Mouse (Mus musculus) liver, embryonic 14.5 days (tissue): Measurements from ENCODE around the gene Wnt3. TPM values are rescaled to one million over a fixed set of nuclear protein-coding genes. Genes with fewer than 3 reads are reported as not detected.

Source experiments
- ATAC-seq: fragments of 200-750 bp; cut with Nextera tagmentation; 2 replicates; pipeline ENCODE4 v1.8.0; 2017; ENCODE audit warnings: moderate number of reproducible peaks, mild to moderate bottlenecking, moderate library complexity; ENCODE audit not compliant: insufficient read depth
- DNase-seq, 3 experiments: peaks; one replicate each; pipeline ENCODE4 v3.0.0-alpha.2; 2012 to 2013; ENCODE audit warnings: low read depth in 3 of 3, low spot score in 3 of 3
- H3K27ac ChIP-seq: fragments of 300-500 bp; sonication (generic); 2 replicates; pipeline ENCODE4 v1.5.1; 2014; ENCODE audit warnings: moderate library complexity, mild to moderate bottlenecking, control low read depth, inconsistent platforms
- H3K27me3 ChIP-seq: fragments of 300-500 bp; sonication (generic); 2 replicates; pipeline ENCODE4 v1.6.1; 2014; ENCODE audit warnings: mild to moderate bottlenecking, low read length, moderate library complexity; ENCODE audit not compliant: control insufficient read depth, insufficient read depth
- H3K36me3 ChIP-seq: fragments of 300-500 bp; sonication (generic); replicated peaks from 2 replicates; pipeline ENCODE4 v1.6.1; 2014; ENCODE audit warnings: low read depth; ENCODE audit not compliant: control insufficient read depth, insufficient read depth
- H3K4me1 ChIP-seq, 2 experiments: fragments of 200-500 bp in 1 of 2; fragments of 300-500 bp in 1 of 2; sonication (generic) in 1 of 2; replicated peaks; 2 replicates each; pipeline ENCODE4 v1.6.1; 2012 to 2014; ENCODE audit warnings: antibody characterized with exemption in 1 of 2, inconsistent platforms in 1 of 2, low read length in 1 of 2; ENCODE audit not compliant: control insufficient read depth in 2 of 2, insufficient read depth in 2 of 2
- H3K4me2 ChIP-seq: fragments of 300-500 bp; sonication (generic); 2 replicates; pipeline ENCODE4 v1.6.1; 2014; ENCODE audit warnings: low read depth, mild to moderate bottlenecking, control low read depth, moderate library complexity
- H3K4me3 ChIP-seq, 2 experiments: fragments of 200-500 bp in 1 of 2; fragments of 300-500 bp in 1 of 2; sonication (generic) in 1 of 2; 2 replicates each; pipeline ENCODE4 v1.5.1; 2012 to 2014; ENCODE audit warnings: low read depth in 2 of 2, low read length in 2 of 2, mild to moderate bottlenecking in 2 of 2, control low read depth in 1 of 2, inconsistent platforms in 1 of 2, moderate library complexity in 1 of 2; ENCODE audit not compliant: insufficient read depth in 1 of 2
- H3K9ac ChIP-seq: fragments of 300-500 bp; sonication (generic); replicated peaks from 2 replicates; pipeline ENCODE4 v1.6.1; 2014; ENCODE audit warnings: mild to moderate bottlenecking, control low read depth, moderate library complexity
- H3K9me3 ChIP-seq: fragments of 300-500 bp; sonication (generic); 2 replicates; pipeline ENCODE4 v1.6.1; 2016; ENCODE audit warnings: low read length, mixed read lengths; ENCODE audit not compliant: control insufficient read depth
- CTCF ChIP-seq: IDR thresholded peaks from 2 replicates; pipeline ENCODE4 v1.5.1; 2016; ENCODE audit warnings: antibody characterized with exemption, low read depth, control low read depth
- EP300 ChIP-seq: IDR thresholded peaks from 2 replicates; pipeline ENCODE4 v1.6.1; 2016; ENCODE audit warnings: antibody characterized with exemption, low read depth
- WGBS: fragments of 180-500 bp; shearing (Covaris S2); extraction: QIAGEN DNeasy Blood & Tissue Kit; methylation state at CpG from one replicate; pipeline ENCODE4 v1.1.7; 2014; ENCODE audit not compliant: insufficient replicate concordance; 5-methylcytosine and 5-hydroxymethylcytosine counted together
- polyA plus RNA-seq, 2 experiments: library from polyadenylated mRNA; depleted of rRNA in 1 of 2; stranded (reverse) in 1 of 2; unstranded in 1 of 2; fragments of >200 nt; fragmentation: Nextera tagmentation in 1 of 2; extraction: Ambion mirVana in 1 of 2; gene quantifications; 2 replicates each; pipeline versions ENCODE4 v1.2.1 to v1.2.3; 2012 to 2014

Gene Wnt3
- polyA plus RNA-seq, 2 experiments: 0.01 TPM; not detected in 1

GRCm38 (mm10) chr11:103838955-103839354, 65.0 kb downstream of the Wnt3 start:
- H3K27ac ChIP-seq: no peak overlapping the region
- no peak overlapping the region for H3K4me2 ChIP-seq
- no peaks in the 10 kb centered on the region for H3K36me3 ChIP-seq
- no peak overlapping the region for H3K4me3 ChIP-seq
- ATAC-seq (no peak), DNase-seq (no peak)
- 57% methylated on average over 2 of the region's 2 CpGs for WGBS
- H3K9me3 ChIP-seq: no peaks in the 10 kb centered on the region
- no peaks in the 10 kb centered on the region for H3K4me1 ChIP-seq
- TF ChIP-seq CTCF: no peak
- no peak for TF ChIP-seq EP300
- H3K9ac ChIP-seq: no peak overlapping the region
- no peaks in the 10 kb centered on the region for H3K27me3 ChIP-seq

DNA sequence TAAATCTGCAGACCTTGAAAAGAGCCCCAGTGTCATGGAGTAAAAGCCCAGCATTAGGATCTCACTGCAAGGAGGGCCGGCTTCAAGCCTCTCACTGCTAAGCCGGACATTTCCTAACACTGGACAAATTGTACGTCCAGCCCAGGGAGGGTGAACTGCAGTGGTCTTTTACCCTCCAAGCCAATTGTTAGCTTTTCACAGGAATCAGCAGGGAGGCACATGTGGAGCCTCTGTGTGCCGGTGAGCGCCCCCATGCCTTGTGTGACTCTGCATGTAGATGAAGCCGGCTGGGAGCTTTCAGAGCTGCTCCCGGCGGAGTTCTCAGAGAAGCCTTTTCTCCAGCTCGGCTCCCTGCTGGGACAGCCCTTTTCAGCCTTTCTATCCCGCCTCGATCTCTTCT, 66.9 kb downstream of the Wnt3 start:
- 71% methylated on average over 11 of the region's 11 CpGs for WGBS
- no peak overlapping the region for H3K4me2 ChIP-seq
- no peak overlapping the region for H3K27ac ChIP-seq
- H3K4me3 ChIP-seq: no peak overlapping the region
- H3K9me3 ChIP-seq: no peaks in the 10 kb centered on the region
- H3K9ac ChIP-seq: no peak overlapping the region
- no peaks in the 10 kb centered on the region for H3K4me1 ChIP-seq
- H3K27me3 ChIP-seq: no peaks in the 10 kb centered on the region
- DNase-seq (no peak), ATAC-seq (no peak)
- TF ChIP-seq CTCF (no peak), EP300 (no peak)
- no peaks in the 10 kb centered on the region for H3K36me3 ChIP-seq

DNA sequence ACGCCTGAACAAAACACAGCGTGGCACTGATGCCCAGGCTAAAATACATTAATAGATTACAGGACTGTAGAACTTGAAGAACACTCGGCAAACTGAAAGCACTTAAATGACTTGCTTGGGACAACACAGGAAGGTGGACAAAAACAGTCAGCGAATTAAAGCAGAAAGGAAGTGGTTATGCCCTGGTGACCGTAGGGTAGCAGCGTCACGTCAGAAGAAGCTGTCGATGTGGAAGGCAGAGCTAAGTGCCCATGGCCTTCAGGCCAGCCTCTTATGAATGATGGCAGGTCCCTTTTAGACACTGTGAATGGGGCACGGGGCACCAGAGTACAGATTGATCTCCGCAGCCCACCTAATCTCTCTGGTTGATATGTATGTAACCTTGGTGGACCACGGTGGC, 74.3 kb downstream of the Wnt3 start:
- H3K9me3 ChIP-seq: no peaks in the 10 kb centered on the region
- WGBS: 71% methylated on average over 11 of the region's 11 CpGs
- H3K27ac ChIP-seq: no peak overlapping the region
- H3K36me3 ChIP-seq: no peaks in the 10 kb centered on the region
- DNase-seq (no peak), ATAC-seq (no peak)
- H3K4me2 ChIP-seq: no peak overlapping the region
- TF ChIP-seq EP300 (no peak), CTCF (no peak)
- H3K4me1 ChIP-seq: peaks cover 0 to 8% of the 10 kb centered on the region in 2 experiments; a peak in 1 of 4 replicates
- no peak overlapping the region for H3K4me3 ChIP-seq
- no peaks in the 10 kb centered on the region for H3K27me3 ChIP-seq
- no peak overlapping the region for H3K9ac ChIP-seq

GRCm38 (mm10) chr11:103852590-103853283, 78.8 kb downstream of the Wnt3 start:
- TF ChIP-seq CTCF (no peak), EP300 (no peak)
- WGBS: 14% methylated on average over 16 of the region's 16 CpGs
- ATAC-seq (peak; percentile 81), DNase-seq (peak in 2 of 3 experiments; percentile 14 to 17)
- no peaks in the 10 kb centered on the region for H3K27me3 ChIP-seq
- H3K4me3 ChIP-seq: no peak overlapping the region
- H3K4me2 ChIP-seq: no peak overlapping the region
- no peaks in the 10 kb centered on the region for H3K36me3 ChIP-seq
- H3K9me3 ChIP-seq: no peaks in the 10 kb centered on the region
- no peak overlapping the region for H3K9ac ChIP-seq
- H3K4me1 ChIP-seq: peaks cover 0 to 11% of the 10 kb centered on the region in 2 experiments; a peak in 1 of 4 replicates
- H3K27ac ChIP-seq: no peak overlapping the region

GRCm38 (mm10) chr11:103853284-103853920, 79.5 kb downstream of the Wnt3 start:
- no peak for TF ChIP-seq EP300
- no peak for TF ChIP-seq CTCF
- Histone ChIP-seq H3K36me3 (no peaks in the 10 kb centered on the region), H3K27ac (no peak overlapping the region), H3K4me1 (peaks cover 0 to 11% of the 10 kb centered on the region in 2 experiments; a peak in 1 of 4 replicates), H3K4me2 (no peak overlapping the region), H3K27me3 (no peaks in the 10 kb centered on the region), H3K9ac (no peak overlapping the region), H3K4me3 (no peak overlapping the region), H3K9me3 (no peaks in the 10 kb centered on the region)
- 41% methylated on average over 10 of the region's 10 CpGs for WGBS
- ATAC-seq (peak; percentile 33; the same call in 1 of the 2 replicates), DNase-seq (no peak)
